Mouse (Mus musculus) olfactory bulb, adult 2 months (tissue): ENCODE results near the gene Actl6b.

ENCODE experiments used
- CTCF ChIP-seq: fragments of 200-500 bp; IDR thresholded peaks from 2 replicates; pipeline ENCODE4 v1.5.1; 2012; ENCODE audit warnings: low read depth, mild to moderate bottlenecking, low read length, moderate library complexity; ENCODE audit not compliant: insufficient read depth
- POLR2A ChIP-seq: fragments of 200-500 bp; IDR thresholded peaks from 2 replicates; pipeline ENCODE4 v1.6.1; 2012; ENCODE audit warnings: mild to moderate bottlenecking, low read depth, low read length, moderate library complexity; ENCODE audit not compliant: insufficient read depth

GRCm38 (mm10) chr5:137580246-137580645, 26.9 kb downstream of the Actl6b start:
- no peak for TF ChIP-seq CTCF
- TF ChIP-seq POLR2A: no peak
